Mouse (Mus musculus): Measurements from ENCODE around the gene Apoa2.

The Apoa2 gene

GRCm38 (mm10) chr1:171262594-171263130, 37.8 kb downstream of the Apoa2 start:
- DNase-seq: no peak

- DNase-seq: no peak
Observed at GRCm38 (mm10) chr1:171263185-171263611, 38.3 kb downstream of the Apoa2 start.

DNA sequence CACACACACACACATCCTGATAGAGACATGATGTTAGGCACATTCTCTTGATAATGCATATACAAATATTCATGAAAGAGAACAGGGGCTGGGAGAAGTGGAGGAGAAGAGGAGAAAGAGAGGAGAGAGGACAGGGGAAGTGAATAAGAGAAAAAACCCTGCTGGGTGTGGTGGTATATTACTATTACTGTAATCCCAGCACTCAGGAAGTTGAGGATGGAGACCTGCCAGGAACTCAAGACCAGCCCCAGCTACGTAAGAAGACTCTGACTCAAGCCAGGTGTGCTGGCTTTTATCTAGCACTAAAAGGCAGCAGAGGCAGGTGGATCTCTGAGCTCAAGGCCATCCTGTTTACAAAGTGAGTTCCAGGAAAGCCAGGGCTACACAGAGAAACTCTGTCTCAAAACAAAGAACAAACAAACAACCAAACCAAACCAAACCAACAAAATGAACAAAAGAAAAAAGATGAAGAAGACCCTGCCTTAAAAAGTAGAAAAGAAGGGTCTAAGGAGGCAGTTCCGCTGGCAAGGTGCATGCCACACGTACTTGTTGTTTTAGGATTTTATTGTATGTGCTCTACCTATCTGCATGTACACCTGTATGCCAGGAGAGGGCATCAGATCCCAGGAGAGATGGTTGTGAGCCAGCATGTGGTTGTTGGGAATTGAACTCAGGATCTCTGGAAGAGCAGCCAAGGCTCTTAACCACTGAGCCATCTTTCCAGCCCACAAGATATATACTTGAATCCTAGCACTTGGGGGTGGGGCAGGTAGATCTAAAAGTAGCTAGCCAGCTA, 39.0 kb downstream of the Apoa2 start:
- no peak for DNase-seq

DNA sequence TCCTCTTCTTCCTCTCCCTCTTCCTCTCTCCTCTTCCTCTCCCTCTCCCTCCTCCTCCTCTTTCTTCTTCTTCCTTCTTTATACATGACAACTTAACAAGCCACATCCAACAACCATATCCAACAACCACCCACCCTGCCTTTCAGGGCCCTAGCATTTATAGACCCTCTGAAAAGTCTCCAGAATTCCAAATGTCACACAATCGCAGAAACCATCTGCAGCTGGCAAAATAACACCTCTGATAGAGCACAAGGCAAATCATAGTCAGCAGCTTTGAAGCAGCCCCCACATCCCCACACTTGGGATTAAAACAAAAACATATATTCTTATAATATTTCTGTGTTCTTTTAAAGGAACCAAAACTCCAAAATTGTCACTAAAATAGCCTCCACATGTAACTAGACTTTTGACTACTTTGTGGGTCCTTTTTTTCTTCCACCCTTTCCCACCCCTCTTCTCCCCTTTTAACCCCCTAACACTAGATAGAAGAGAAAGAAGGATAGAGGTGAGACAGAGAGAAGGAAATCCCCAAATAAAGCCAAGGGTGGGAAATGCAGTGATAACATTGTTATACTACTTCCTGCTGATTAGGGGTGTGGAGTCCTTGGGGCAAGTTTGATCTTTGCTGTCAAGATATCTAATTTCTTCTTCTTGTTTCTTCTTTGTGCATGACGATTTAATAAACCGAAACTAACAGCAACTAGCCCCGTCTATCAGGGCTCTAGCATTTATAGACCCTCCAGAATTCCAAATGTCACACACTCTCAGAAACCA, 41.3 kb downstream of the Apoa2 start:
- DNase-seq: no peak

GRCm38 (mm10) chr1:171268341-171268740, 43.5 kb downstream of the Apoa2 start:
- DNase-seq: no peak

DNA sequence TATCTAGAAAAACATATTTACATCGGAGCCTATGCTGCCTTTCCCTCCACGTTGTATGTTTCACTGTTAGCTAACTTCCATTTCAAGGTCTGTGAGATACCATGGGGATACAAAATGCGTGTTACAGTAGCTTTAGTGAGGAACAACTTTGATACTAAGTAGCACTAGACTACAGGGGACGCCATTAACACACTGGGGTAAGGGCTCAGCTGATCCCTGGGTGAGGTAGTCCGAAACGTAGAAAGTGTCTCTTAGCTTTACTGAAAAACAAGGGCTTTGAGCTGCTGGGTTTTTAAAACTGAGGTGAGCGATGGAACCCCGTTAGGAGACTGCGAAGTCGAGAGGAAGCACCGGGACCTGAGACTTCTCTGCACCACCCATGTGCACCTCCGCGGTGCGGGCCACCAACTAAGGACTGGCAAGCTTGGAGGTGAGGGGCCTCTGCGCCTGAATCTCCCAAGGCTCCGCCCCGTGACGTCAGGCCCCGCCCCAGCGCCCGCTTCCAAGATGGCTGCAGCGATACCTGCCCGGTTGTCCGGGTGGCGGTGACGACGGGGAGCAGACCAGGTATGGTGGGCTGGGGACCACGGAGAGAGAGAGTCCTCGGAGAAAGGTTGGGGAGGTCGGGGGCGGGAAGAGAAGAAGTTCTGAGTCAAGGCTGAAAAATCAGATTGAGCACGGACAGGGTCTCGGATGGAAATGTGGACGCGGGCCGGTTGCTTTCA, 45.2 kb downstream of the Apoa2 start, which contains the start of gene B4galt3:
Gene B4galt3, plus strand, starts transcription at position 481 of the 725 bp plus-strand sequence.
- peak; percentile 99 for DNase-seq

DNA sequence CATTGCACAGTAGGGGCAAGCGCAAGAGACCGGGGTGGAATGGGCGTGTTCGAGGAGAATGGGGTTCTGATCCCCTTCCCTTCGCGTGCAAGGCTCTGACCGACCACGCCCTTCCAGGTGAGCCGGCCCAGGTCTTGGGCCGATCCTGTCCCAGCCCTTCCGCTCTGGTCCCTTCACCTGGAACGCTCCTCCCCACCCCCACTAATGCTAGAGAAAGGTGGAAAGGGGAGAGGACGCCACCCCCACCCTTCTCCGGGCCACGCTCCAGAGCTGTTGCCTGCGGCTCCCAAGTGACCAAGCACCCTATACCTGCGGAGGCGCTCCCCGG, 45.7 kb downstream of the Apoa2 start:
- no peak for DNase-seq

DNA sequence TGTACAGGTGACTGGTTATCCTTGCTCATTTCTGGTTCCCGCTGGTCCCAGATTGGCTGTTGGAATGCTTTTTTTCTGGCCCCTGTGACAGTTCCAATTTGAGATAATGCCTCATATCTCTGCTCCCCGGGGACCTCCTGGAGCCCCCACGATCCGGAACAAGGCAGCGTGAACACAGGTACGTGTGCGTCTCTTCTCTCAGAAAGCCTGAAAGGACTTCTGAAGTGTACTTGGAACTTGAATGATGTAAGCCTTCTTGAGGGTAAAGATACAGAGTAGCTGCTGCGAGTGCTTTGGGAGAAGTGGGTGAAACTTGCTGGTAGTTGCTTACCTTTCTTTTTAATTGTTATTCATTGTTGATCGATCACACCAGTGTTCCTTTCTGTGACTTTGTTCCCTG, 46.3 kb downstream of the Apoa2 start:
- no peak for DNase-seq

DNA sequence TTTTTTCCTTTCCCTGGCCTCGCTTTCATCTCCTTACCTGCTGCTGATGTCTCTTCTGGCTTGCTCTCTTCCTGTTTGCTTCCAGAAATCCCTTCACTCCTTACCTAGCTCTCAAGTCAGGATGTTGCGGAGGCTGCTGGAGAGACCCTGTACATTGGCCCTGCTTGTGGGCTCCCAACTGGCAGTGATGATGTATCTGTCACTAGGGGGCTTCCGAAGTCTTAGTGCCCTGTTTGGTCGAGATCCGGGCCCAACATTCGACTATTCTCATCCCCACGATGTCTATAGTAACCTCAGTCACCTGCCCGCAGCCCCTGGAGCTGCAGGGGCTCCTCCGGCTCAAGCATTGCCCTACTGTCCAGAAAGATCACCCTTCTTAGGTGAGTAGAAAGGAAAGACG, 46.8 kb downstream of the Apoa2 start:
- DNase-seq: no peak

GRCm38 (mm10) chr1:171272086-171272485, 47.2 kb downstream of the Apoa2 start:
- DNase-seq: no peak

GRCm38 (mm10) chr1:171274171-171274570, 49.3 kb downstream of the Apoa2 start:
- DNase-seq: no peak

GRCm38 (mm10) chr1:171275144-171275734, 50.4 kb downstream of the Apoa2 start:
- DNase-seq: no peak
